ENCODE assay signal across 31 mouse cellular contexts in the genomic region with DNA sequence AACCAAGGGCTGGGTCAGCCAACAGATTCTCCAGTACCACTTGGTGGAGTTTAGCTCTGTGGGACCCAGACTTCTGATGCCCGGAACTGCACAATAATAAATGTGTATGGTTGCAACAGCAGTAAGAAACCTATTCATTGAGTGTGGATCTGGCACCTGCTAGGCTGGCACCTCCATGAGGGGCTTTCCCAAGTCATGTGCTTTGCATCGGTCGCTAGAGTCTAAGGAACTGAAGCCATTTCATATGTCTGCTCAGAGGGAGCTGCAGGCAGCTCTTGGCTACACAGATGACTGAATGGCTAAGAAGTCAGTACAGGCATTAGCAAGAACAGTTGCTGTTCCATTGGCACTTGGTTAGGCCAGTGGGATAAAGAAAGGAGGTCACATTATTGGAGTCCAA.
"Had no signal": no experiment of that assay in that cellular context is flagged by ENCODE, and none has a peak within 500 bp of the region (broad histone marks: within the 10 kb centered on the region; RNA-seq: fewer than 3 reads in every experiment).

No protein-coding gene starts in this region.

- H3K9me3 ChIP-seq: limb, embryonic 10.5 days; limb, embryonic 12.5 days; limb, embryonic 13.5 days; limb, embryonic 15.5 days; liver, embryonic 12.5 days; liver, embryonic 13.5 days; liver, embryonic 15.5 days; lung, embryonic 15.5 days; megakaryocyte, embryonic 14.5 days; midbrain, embryonic 10.5 days; midbrain, embryonic 12.5 days; midbrain, embryonic 13.5 days; midbrain, embryonic 15.5 days had no signal

- H3K27me3 ChIP-seq: limb, embryonic 12.5 days; limb, embryonic 13.5 days; limb, embryonic 15.5 days; liver, embryonic 12.5 days; liver, embryonic 13.5 days; liver, embryonic 15.5 days; lung, embryonic 15.5 days; midbrain, embryonic 12.5 days; midbrain, embryonic 13.5 days; midbrain, embryonic 15.5 days had no signal

- H3K4me2 ChIP-seq: limb, embryonic 12.5 days; limb, embryonic 13.5 days; limb, embryonic 15.5 days; liver, embryonic 11.5 days; liver, embryonic 12.5 days; liver, embryonic 13.5 days; liver, embryonic 15.5 days; lung, embryonic 14.5 days; lung, embryonic 15.5 days; midbrain, embryonic 11.5 days; midbrain, embryonic 12.5 days; midbrain, embryonic 13.5 days; midbrain, embryonic 15.5 days had no signal

- H3K27ac ChIP-seq: limb, embryonic 10.5 days; limb, embryonic 12.5 days; limb, embryonic 13.5 days; limb, embryonic 15.5 days; liver, embryonic 12.5 days; liver, embryonic 13.5 days; liver, embryonic 14.5 days; liver, embryonic 15.5 days; lung, embryonic 15.5 days; macrophage; midbrain, embryonic 10.5 days; midbrain, embryonic 12.5 days; midbrain, embryonic 13.5 days; midbrain, embryonic 15.5 days had no signal

- ATAC-seq: liver, embryonic 12.5 days; liver, postnatal 0 days; lung, postnatal 0 days; midbrain, embryonic 13.5 days; midbrain, embryonic 15.5 days; midbrain, embryonic 16.5 days had no signal

- H3K9ac ChIP-seq: limb, embryonic 12.5 days; limb, embryonic 13.5 days; limb, embryonic 15.5 days; liver, embryonic 12.5 days; liver, embryonic 13.5 days; liver, embryonic 14.5 days; liver, embryonic 15.5 days; liver, postnatal 0 days; lung, embryonic 14.5 days; lung, embryonic 15.5 days; midbrain, embryonic 12.5 days; midbrain, embryonic 13.5 days; midbrain, embryonic 15.5 days had no signal

- H3K4me3 ChIP-seq: limb, embryonic 10.5 days; limb, embryonic 12.5 days; limb, embryonic 13.5 days; limb, embryonic 15.5 days; liver, embryonic 12.5 days; liver, embryonic 13.5 days; liver, embryonic 15.5 days; lung, embryonic 15.5 days; megakaryocyte, embryonic 14.5 days; midbrain, embryonic 10.5 days; midbrain, embryonic 12.5 days; midbrain, embryonic 13.5 days; midbrain, embryonic 15.5 days; myocyte had no signal

- DNase-seq: left cerebral cortex, postnatal 4 days; liver; liver, embryonic 13.5 days; liver, postnatal 0 days; lung, adult 18-20 months; lung, adult 2 months; lung, embryonic 14.5 days; lung, postnatal 10 days; lung, postnatal 14 days; lung, postnatal 36 days; lung, postnatal 4 days; midbrain, embryonic 14.5 days had no signal

- H3K4me1 ChIP-seq: megakaryocyte, embryonic 14.5 days; midbrain, embryonic 12.5 days; midbrain, embryonic 13.5 days; midbrain, embryonic 15.5 days had no signal

- H3K36me3 ChIP-seq: limb, embryonic 10.5 days; limb, embryonic 12.5 days; limb, embryonic 13.5 days; limb, embryonic 15.5 days; liver, embryonic 12.5 days; liver, embryonic 13.5 days; liver, embryonic 15.5 days; lung, embryonic 15.5 days; midbrain, embryonic 10.5 days; midbrain, embryonic 12.5 days; midbrain, embryonic 13.5 days; midbrain, embryonic 15.5 days had no signal
